Mouse (Mus musculus): ENCODE measurements around the gene Ddc. TPM values are rescaled to one million over a fixed set of nuclear protein-coding genes. Genes with fewer than 3 reads are reported as not detected.
A peak's percentile ranks its signal among the peaks of the same experiment; 100 is the strongest.

The Ddc gene
- polyA plus RNA-seq, 1 experiment = 0.48 TPM

GRCm38 (mm10) chr11:11823980-11824911, 73.7 kb downstream of the Ddc start:
- Histone ChIP-seq H3K79me2 (ENCODE audit: control insufficient read depth, insufficient read depth) (no peaks in the 10 kb centered on the region), H3K36me3 (ENCODE audit: control insufficient read depth, insufficient read depth) (no peaks in the 10 kb centered on the region), H3ac (ENCODE audit: control insufficient read depth, insufficient read length, low read depth) (no peak overlapping the region), H3K27me3 (ENCODE audit: control insufficient read depth, insufficient read depth, insufficient read length) (no peaks in the 10 kb centered on the region), H3K79me3 (ENCODE audit: low read depth) (no peaks in the 10 kb centered on the region), H3K4me3 (ENCODE audit: insufficient read depth, poor library complexity, severe bottlenecking) (no peak overlapping the region)
- TF ChIP-seq USF1 (IDR thresholded peaks at IDR 0.05; ENCODE audit: low read depth) = no peak

- Histone ChIP-seq H3ac (ENCODE audit: control insufficient read depth, insufficient read length, low read depth) (no peak overlapping the region), H3K4me3 (ENCODE audit: insufficient read depth, poor library complexity, severe bottlenecking) (no peak overlapping the region), H3K79me3 (ENCODE audit: low read depth) (no peaks in the 10 kb centered on the region), H3K27me3 (ENCODE audit: control insufficient read depth, insufficient read depth, insufficient read length) (no peaks in the 10 kb centered on the region), H3K36me3 (ENCODE audit: control insufficient read depth, insufficient read depth) (no peaks in the 10 kb centered on the region), H3K79me2 (ENCODE audit: control insufficient read depth, insufficient read depth) (no peaks in the 10 kb centered on the region)
- no peak for TF ChIP-seq CEBPB (IDR thresholded peaks at IDR 0.05; ENCODE audit: low read depth)
- no peak for TF ChIP-seq MYOD1 (IDR thresholded peaks at IDR 0.05; ENCODE audit: control insufficient read depth, insufficient read length, low read depth)
- no peak for TF ChIP-seq USF1 (IDR thresholded peaks at IDR 0.05; ENCODE audit: low read depth)
- no peak for TF ChIP-seq CTCF (IDR thresholded peaks at IDR 0.05; ENCODE audit: control insufficient read depth, insufficient read depth, insufficient read length)
Measured at GRCm38 (mm10) chr11:11822181-11823095, 75.5 kb downstream of the Ddc start.

GRCm38 (mm10) chr11:11821387-11821975, 76.5 kb downstream of the Ddc start:
- H3ac ChIP-seq (ENCODE audit: control insufficient read depth, insufficient read length, low read depth) = no peak overlapping the region
- no peaks in the 10 kb centered on the region for H3K79me2 ChIP-seq (ENCODE audit: control insufficient read depth, insufficient read depth)
- no peak overlapping the region for H3K4me3 ChIP-seq (ENCODE audit: insufficient read depth, poor library complexity, severe bottlenecking)
- no peak for TF ChIP-seq USF1 (IDR thresholded peaks at IDR 0.05; ENCODE audit: low read depth)
- H3K27me3 ChIP-seq (ENCODE audit: control insufficient read depth, insufficient read depth, insufficient read length) = no peaks in the 10 kb centered on the region
- H3K36me3 ChIP-seq (ENCODE audit: control insufficient read depth, insufficient read depth) = no peaks in the 10 kb centered on the region
- no peaks in the 10 kb centered on the region for H3K79me3 ChIP-seq (ENCODE audit: low read depth)

- TF ChIP-seq USF1 (IDR thresholded peaks at IDR 0.05; ENCODE audit: low read depth) = no peak
- TF ChIP-seq MAX (IDR thresholded peaks at IDR 0.05) = peak; percentile 41
- TF ChIP-seq CTCF (IDR thresholded peaks at IDR 0.05; ENCODE audit: control insufficient read depth, insufficient read depth, insufficient read length) = no peak
- TF ChIP-seq FOSL1 (IDR thresholded peaks at IDR 0.05; ENCODE audit: insufficient read depth, low read length, poor library complexity, severe bottlenecking) = peak; percentile 47
- TF ChIP-seq CEBPB (IDR thresholded peaks at IDR 0.05; ENCODE audit: low read depth) = peak; percentile 79
- TF ChIP-seq MYOG (IDR thresholded peaks at IDR 0.05; ENCODE audit: control insufficient read depth, extremely low read depth, insufficient read length) = no peak
- peak; percentile 37 for TF ChIP-seq MYOD1 (IDR thresholded peaks at IDR 0.05; ENCODE audit: control insufficient read depth, insufficient read length, low read depth)
- Histone ChIP-seq H3K79me3 (ENCODE audit: low read depth) (no peaks in the 10 kb centered on the region), H3K79me2 (ENCODE audit: control insufficient read depth, insufficient read depth) (no peaks in the 10 kb centered on the region), H3K4me3 (ENCODE audit: insufficient read depth, poor library complexity, severe bottlenecking) (no peak overlapping the region), H3K27me3 (ENCODE audit: control insufficient read depth, insufficient read depth, insufficient read length) (no peaks in the 10 kb centered on the region), H3ac (ENCODE audit: control insufficient read depth, insufficient read length, low read depth) (no peak overlapping the region), H3K36me3 (ENCODE audit: control insufficient read depth, insufficient read depth) (no peaks in the 10 kb centered on the region)
Measured at GRCm38 (mm10) chr11:11820737-11821136, 77.2 kb downstream of the Ddc start.

- H3K4me3 ChIP-seq (ENCODE audit: insufficient read depth, poor library complexity, severe bottlenecking) = no peak overlapping the region
- H3K36me3 ChIP-seq (ENCODE audit: control insufficient read depth, insufficient read depth) = no peaks in the 10 kb centered on the region
- H3K79me3 ChIP-seq (ENCODE audit: low read depth) = no peaks in the 10 kb centered on the region
- TF ChIP-seq MYOG (IDR thresholded peaks at IDR 0.05; ENCODE audit: control insufficient read depth, extremely low read depth, insufficient read length) (no peak), CTCF (IDR thresholded peaks at IDR 0.05; ENCODE audit: control insufficient read depth, insufficient read depth, insufficient read length) (peak; percentile 45), FOSL1 (IDR thresholded peaks at IDR 0.05; ENCODE audit: insufficient read depth, low read length, poor library complexity, severe bottlenecking) (peak; percentile 28), CEBPB (IDR thresholded peaks at IDR 0.05; ENCODE audit: low read depth) (no peak)
- H3K27me3 ChIP-seq (ENCODE audit: control insufficient read depth, insufficient read depth, insufficient read length) = no peaks in the 10 kb centered on the region
- H3ac ChIP-seq (ENCODE audit: control insufficient read depth, insufficient read length, low read depth) = no peak overlapping the region
- H3K79me2 ChIP-seq (ENCODE audit: control insufficient read depth, insufficient read depth) = no peaks in the 10 kb centered on the region
Measured at GRCm38 (mm10) chr11:11820251-11820650, 77.7 kb downstream of the Ddc start.

GRCm38 (mm10) chr11:11819206-11819605, 78.7 kb downstream of the Ddc start:
- Histone ChIP-seq H3K79me3 (ENCODE audit: low read depth) (no peaks in the 10 kb centered on the region), H3ac (ENCODE audit: control insufficient read depth, insufficient read length, low read depth) (no peak overlapping the region), H3K4me3 (ENCODE audit: insufficient read depth, poor library complexity, severe bottlenecking) (no peak overlapping the region), H3K79me2 (ENCODE audit: control insufficient read depth, insufficient read depth) (no peaks in the 10 kb centered on the region), H3K36me3 (ENCODE audit: control insufficient read depth, insufficient read depth) (no peaks in the 10 kb centered on the region), H3K27me3 (ENCODE audit: control insufficient read depth, insufficient read depth, insufficient read length) (no peaks in the 10 kb centered on the region)
- TF ChIP-seq MYOD1 (IDR thresholded peaks at IDR 0.05; ENCODE audit: control insufficient read depth, insufficient read length, low read depth) = no peak
- TF ChIP-seq CEBPB (IDR thresholded peaks at IDR 0.05; ENCODE audit: low read depth) = no peak
- no peak for TF ChIP-seq FOSL1 (IDR thresholded peaks at IDR 0.05; ENCODE audit: insufficient read depth, low read length, poor library complexity, severe bottlenecking)
- TF ChIP-seq USF1 (IDR thresholded peaks at IDR 0.05; ENCODE audit: low read depth) = no peak
- no peak for TF ChIP-seq MAX (IDR thresholded peaks at IDR 0.05)
- TF ChIP-seq MYOG (IDR thresholded peaks at IDR 0.05; ENCODE audit: control insufficient read depth, extremely low read depth, insufficient read length) = no peak
- no peak for TF ChIP-seq CTCF (IDR thresholded peaks at IDR 0.05; ENCODE audit: control insufficient read depth, insufficient read depth, insufficient read length)
